Comparison of ENCODE assay signal across 15 mouse cellular contexts in genomic region chr9:90242291-90242690, GRCm38 (mm10). TPM values are rescaled to one million over a fixed set of nuclear protein-coding genes. Genes with fewer than 3 reads are reported as not detected.
DNase-seq lines count a peak whose midpoint lies in the region; ATAC-seq and TF ChIP-seq lines count a peak whose summit lies in the region.
"Had no signal": no experiment of that assay in that cellular context is flagged by ENCODE, and none has a peak within 500 bp of the region (broad histone marks: within the 10 kb centered on the region; RNA-seq: fewer than 3 reads in every experiment).

No protein-coding gene starts in this region.

- no peak overlapping the region for H3K9ac ChIP-seq in heart, postnatal 0 days (replicated peaks; ENCODE audit: low read depth, low read length)
- H3K9ac ChIP-seq: embryonic facial prominence, embryonic 15.5 days; forebrain, embryonic 13.5 days; hindbrain, embryonic 14.5 days; midbrain, embryonic 13.5 days had no signal

- H3K9me3 ChIP-seq in heart, postnatal 0 days (replicated peaks; ENCODE audit: control insufficient read depth, low read length), result no peaks in the 10 kb centered on the region
- H3K9me3 ChIP-seq in heart, embryonic 10.5 days, result no peaks in the 10 kb centered on the region
- H3K9me3 ChIP-seq in forebrain, embryonic 10.5 days, result no peaks in the 10 kb centered on the region
- H3K9me3 ChIP-seq: forebrain, embryonic 13.5 days; limb, embryonic 10.5 days; midbrain, embryonic 13.5 days had no signal

- H3K79me2 ChIP-seq in macrophage (ENCODE audit: inconsistent target), result peaks cover 89% of the 10 kb centered on the region

- no peaks in the 10 kb centered on the region for H3K27me3 ChIP-seq in heart, postnatal 0 days (ENCODE audit: control insufficient read depth, insufficient read depth, low read length)
- H3K27me3 ChIP-seq in heart, embryonic 10.5 days (ENCODE audit: insufficient read depth, poor library complexity, severe bottlenecking), result no peaks in the 10 kb centered on the region
- H3K27me3 ChIP-seq in forebrain, embryonic 10.5 days (ENCODE audit: poor library complexity, severe bottlenecking), result no peaks in the 10 kb centered on the region
- H3K27me3 ChIP-seq: embryonic facial prominence, embryonic 15.5 days; forebrain, embryonic 13.5 days; midbrain, embryonic 13.5 days had no signal

- peak overlapping the region; percentile 11; the same call in 1 of the 2 replicates for H3K4me2 ChIP-seq in heart, postnatal 0 days (ENCODE audit: low read depth, low read length)
- H3K4me2 ChIP-seq: embryonic facial prominence, embryonic 15.5 days; forebrain, embryonic 13.5 days; heart, embryonic 11.5 days; hindbrain, embryonic 14.5 days; midbrain, embryonic 13.5 days had no signal

- no peak overlapping the region for H3K4me3 ChIP-seq in heart, postnatal 0 days (ENCODE audit: low read depth, low read length)
- H3K4me3 ChIP-seq in heart, embryonic 10.5 days, result no peak overlapping the region
- no peak overlapping the region for H3K4me3 ChIP-seq in macrophage (ENCODE audit: inconsistent target)
- no peak overlapping the region for H3K4me3 ChIP-seq in forebrain, embryonic 10.5 days
- H3K4me3 ChIP-seq: embryonic facial prominence, embryonic 15.5 days; forebrain, embryonic 13.5 days; limb, embryonic 10.5 days; midbrain, embryonic 13.5 days had no signal

- TF ChIP-seq EP300 in heart, postnatal 0 days (IDR thresholded peaks at IDR 0.05; ENCODE audit: low read depth), result no peak

- ATAC-seq in heart, postnatal 0 days (ENCODE audit: insufficient read depth, low read depth), result peak; percentile 35; the same call in 1 of the 2 replicates
- ATAC-seq: forebrain, embryonic 13.5 days; midbrain, embryonic 13.5 days had no signal

- WGBS in heart, postnatal 0 days, result 39% methylated on average over 6 of the region's 6 CpGs
- 84% methylated on average over 6 of the region's 6 CpGs for WGBS in heart, embryonic 10.5 days
- 66% methylated on average over 6 of the region's 6 CpGs for WGBS in macrophage (ENCODE audit: missing documents)
- WGBS in forebrain, embryonic 10.5 days, result 93% methylated on average over 6 of the region's 6 CpGs

- H3K4me1 ChIP-seq in heart, postnatal 0 days (ENCODE audit: control insufficient read depth, insufficient read depth), result peaks cover 6% of the 10 kb centered on the region; the same call in 1 of the 2 replicates
- peaks cover 35% of the 10 kb centered on the region for H3K4me1 ChIP-seq in heart, embryonic 10.5 days
- no peaks in the 10 kb centered on the region for H3K4me1 ChIP-seq in forebrain, embryonic 10.5 days
- H3K4me1 ChIP-seq: embryonic facial prominence, embryonic 15.5 days; forebrain, embryonic 13.5 days; limb, embryonic 10.5 days; midbrain, embryonic 13.5 days had no signal

- peak overlapping the region; percentile 41; the same call in 1 of the 2 replicates for H3K27ac ChIP-seq in heart, postnatal 0 days (ENCODE audit: low read depth)
- H3K27ac ChIP-seq in heart, embryonic 10.5 days, result no peak overlapping the region
- peak overlapping the region; percentile 34 for H3K27ac ChIP-seq in macrophage
- H3K27ac ChIP-seq in forebrain, embryonic 10.5 days, result no peak overlapping the region
- H3K27ac ChIP-seq: embryonic facial prominence, embryonic 15.5 days; forebrain, embryonic 13.5 days; hindbrain, embryonic 14.5 days; limb, embryonic 10.5 days; midbrain, embryonic 13.5 days had no signal

- no peak for TF ChIP-seq CTCF in heart, postnatal 0 days (IDR thresholded peaks at IDR 0.05; ENCODE audit: low read depth)

- peaks cover 22% of the 10 kb centered on the region; the same call in 1 of the 2 replicates for H3K36me3 ChIP-seq in heart, postnatal 0 days (replicated peaks; ENCODE audit: control insufficient read depth, insufficient read depth, low read length)
- H3K36me3 ChIP-seq in heart, embryonic 10.5 days, result peaks cover 24% of the 10 kb centered on the region
- H3K36me3 ChIP-seq in macrophage (ENCODE audit: inconsistent target), result peaks cover 26% of the 10 kb centered on the region; the same call in 1 of the 2 replicates
- H3K36me3 ChIP-seq in forebrain, embryonic 10.5 days (replicated peaks), result peaks cover 45% of the 10 kb centered on the region

- no peak for DNase-seq in heart, postnatal 0 days (ENCODE audit: low spot score)
- no peak for DNase-seq in heart, embryonic 10.5 days (ENCODE audit: low spot score)
- peak; percentile 22 to 42 for DNase-seq in spleen, postnatal 10 days (ENCODE audit: low spot score in 2 of 2)
- DNase-seq in spleen, postnatal 4 days (ENCODE audit: low spot score in 2 of 2), result no peak
- DNase-seq in cerebellum, adult 9-11 months, result peak; percentile 26
- DNase-seq in adrenal gland, adult 18-20 months (ENCODE audit: low spot score in 2 of 2), result no peak
- DNase-seq in forebrain, embryonic 10.5 days (ENCODE audit: extremely low spot score, low spot score), result no peak
- DNase-seq: kidney, adult 11 months had no signal

RNA-seq across cellular contexts. Expression of gene Tbc1d2b, which starts 28.3 kb away (rescaled TPM):
- 11.6 and 24.7 TPM in 2 replicates for total RNA-seq in heart, postnatal 0 days (2014; rRNA removed; ENCODE audit: low replicate concordance)
- polyA plus RNA-seq in heart, postnatal 0 days (2015; fragmentation: Nextera tagmentation; extraction: Ambion mirVana), result 2.9 and 3.2 TPM in 2 replicates
- 7.2 and 8.0 TPM in 2 replicates for polyA plus RNA-seq in heart, embryonic 10.5 days (2016; fragmentation: Nextera tagmentation; extraction: Ambion mirVana)
- total RNA-seq in macrophage (2018; cell fraction: chromatin; rRNA removed), result 100 to 1,000 TPM; 104 to 459 (median 241) TPM
- 100 to 1,000 TPM in 2 of 26 experiments, 10 to 100 TPM in 24; 58.3 to 112 (median 76.4) TPM for total RNA-seq in macrophage (2018; cell fraction: cytosol; rRNA removed)
- total RNA-seq in macrophage (2018; cell fraction: nucleus; rRNA removed), result 100 to 1,000 TPM; 110 to 294 (median 189) TPM
- 31.2 to 52.4 TPM (median 52.4 TPM) in 3 replicates for polyA plus RNA-seq in macrophage (2018)
- 10 to 100 TPM; 21.8 to 23.2 TPM for total RNA-seq in adrenal gland, adult 18-20 months (2021)
- polyA plus RNA-seq in forebrain, embryonic 10.5 days (2016; fragmentation: Nextera tagmentation; extraction: Ambion mirVana), result 7.8 and 8.0 TPM in 2 replicates

Comparison
In these comparisons a context has a peak if more than half of its experiments do, and no peak if none do; other contexts are left out.
1. DNase-seq: peak in spleen, postnatal 10 days (2 of 2) and cerebellum, adult 9-11 months (single experiment); none in heart, postnatal 0 days (single experiment), heart, embryonic 10.5 days (single experiment), spleen, postnatal 4 days (0 of 2), adrenal gland, adult 18-20 months (0 of 2) and forebrain, embryonic 10.5 days (single experiment).
2. H3K27ac ChIP-seq: peak in heart, postnatal 0 days (single experiment) and macrophage (single experiment); none in heart, embryonic 10.5 days (single experiment) and forebrain, embryonic 10.5 days (single experiment).